Mouse (Mus musculus) heart, adult 2 months (tissue): ENCODE results near the gene Sf3b3. TPM values are rescaled to one million over a fixed set of nuclear protein-coding genes. Genes with fewer than 3 reads are reported as not detected.

ENCODE experiments used
- DNase-seq, 2 experiments: peaks; one replicate each; pipeline ENCODE4 v3.0.0; 2021
- H3K27ac ChIP-seq: fragments of 200-600 bp; 2 replicates; pipeline ENCODE4 v1.8.1; 2022
- H3K27me3 ChIP-seq: fragments of 200-500 bp; 2 replicates; pipeline ENCODE4 v1.6.1; 2012; ENCODE audit warnings: mild to moderate bottlenecking, low read length, inconsistent platforms, mixed read lengths; ENCODE audit not compliant: control insufficient read depth, insufficient read depth
- H3K36me3 ChIP-seq: fragments of 200-500 bp; 2 replicates; pipeline ENCODE4 v1.6.1; 2012; ENCODE audit warnings: low read length, inconsistent platforms; ENCODE audit not compliant: control insufficient read depth, insufficient read depth
- H3K4me1 ChIP-seq: fragments of 200-500 bp; 2 replicates; pipeline ENCODE4 v1.6.1; 2011; ENCODE audit warnings: low read length; ENCODE audit not compliant: control insufficient read depth, insufficient read depth
- H3K4me3 ChIP-seq: fragments of 200-600 bp; 2 replicates; pipeline ENCODE4 v1.8.1; 2022
- H3K79me2 ChIP-seq: fragments of 200-500 bp; replicated peaks from 2 replicates; pipeline ENCODE4 v1.6.1; 2012; ENCODE audit warnings: mild to moderate bottlenecking, inconsistent platforms, low read length, moderate library complexity, mixed read lengths; ENCODE audit not compliant: control insufficient read depth, insufficient read depth
- H3K9ac ChIP-seq: fragments of 200-500 bp; 2 replicates; pipeline ENCODE4 v1.6.1; 2012; ENCODE audit warnings: low read depth, mild to moderate bottlenecking, control low read depth, inconsistent platforms, low read length, mixed read lengths
- CTCF ChIP-seq: fragments of 200-600 bp; IDR thresholded peaks from 2 replicates; pipeline ENCODE4 v1.8.1; 2022; ENCODE audit warnings: antibody characterized with exemption, mild to moderate bottlenecking, moderate library complexity
- EP300 ChIP-seq: fragments of 200-500 bp; IDR thresholded peaks from 2 replicates; pipeline ENCODE4 v1.6.1; 2011; ENCODE audit warnings: low read depth, low read length, control low read depth; ENCODE audit not compliant: insufficient read depth
- POLR2A ChIP-seq: fragments of 200-500 bp; IDR thresholded peaks from 2 replicates; pipeline ENCODE4 v1.6.1; 2011; ENCODE audit warnings: mild to moderate bottlenecking, low read depth, low read length, control low read depth; ENCODE audit not compliant: insufficient read depth
- WGBS: fragments of 180-500 bp; shearing (Covaris S2); methylation state at CpG from one replicate; pipeline ENCODE4 v1.1.7; 2018; 5-methylcytosine and 5-hydroxymethylcytosine counted together
- intact Hi-C: fragments of 180-260 bp; cut with DNase I; formaldehyde crosslinking; loops from one replicate; pipeline ENCODE4 v1.15.1; 2025
- polyA plus RNA-seq: library from polyadenylated mRNA; depleted of rRNA; stranded (reverse); fragments of >200 nt; gene quantifications from 2 replicates; pipeline ENCODE4 v1.2.3, GENCODE M21; 2012
- total RNA-seq, 2 experiments: library from RNA; stranded (reverse); gene quantifications; 2 replicates each; pipeline ENCODE4 v1.2.3; 2021

The Sf3b3 gene
- total and polyA plus RNA-seq, 3 experiments, result 19.2 to 39.7 (median 38.3) TPM

GRCm38 (mm10) chr8:110812349-110813080 is 34.1 kb downstream of the Sf3b3 start:
- Histone ChIP-seq H3K79me2 (no peaks in the 10 kb centered on the region), H3K4me1 (peaks cover 7% of the 10 kb centered on the region), H3K27ac (no peak overlapping the region), H3K36me3 (peaks cover 13% of the 10 kb centered on the region), H3K4me3 (no peak overlapping the region), H3K27me3 (no peaks in the 10 kb centered on the region), H3K9ac (no peak overlapping the region)
- DNase-seq, result no peak
- TF ChIP-seq POLR2A (no peak), CTCF (no peak), EP300 (no peak)
- intact Hi-C loops, result loop anchor here (10.0 kb wide), 1 partner anchor 168 kb away; no protein-coding TSS in a partner anchor
- 92% methylated on average over 7 of the region's 7 CpGs for WGBS

- intact Hi-C loops, result loop anchor here (10.0 kb wide), 1 partner anchor 167 kb away; no protein-coding TSS in a partner anchor
- Histone ChIP-seq H3K27me3 (no peaks in the 10 kb centered on the region), H3K79me2 (no peaks in the 10 kb centered on the region), H3K36me3 (peaks cover 10% of the 10 kb centered on the region), H3K9ac (no peak overlapping the region), H3K27ac (no peak overlapping the region), H3K4me3 (no peak overlapping the region), H3K4me1 (peaks cover 7% of the 10 kb centered on the region)
- no peak for DNase-seq
- WGBS, result 62% methylated on average over 7 of the region's 7 CpGs
- TF ChIP-seq POLR2A (no peak), CTCF (no peak), EP300 (no peak)
Observed at GRCm38 (mm10) chr8:110811793-110812192, 34.8 kb downstream of the Sf3b3 start.

GRCm38 (mm10) chr8:110811116-110811515 is 35.5 kb downstream of the Sf3b3 start:
- TF ChIP-seq POLR2A (no peak), EP300 (no peak), CTCF (no peak)
- H3K27me3 ChIP-seq, result no peaks in the 10 kb centered on the region
- H3K4me3 ChIP-seq, result no peak overlapping the region
- no peak overlapping the region for H3K27ac ChIP-seq
- DNase-seq, result no peak
- no peak overlapping the region for H3K9ac ChIP-seq
- no peaks in the 10 kb centered on the region for H3K79me2 ChIP-seq
- peaks cover 10% of the 10 kb centered on the region for H3K36me3 ChIP-seq
- 83% methylated on average over 3 of the region's 3 CpGs for WGBS
- intact Hi-C loops, result loop anchor here (10.0 kb wide), 1 partner anchor 166 kb away; no protein-coding TSS in a partner anchor
- peaks cover 7% of the 10 kb centered on the region for H3K4me1 ChIP-seq

GRCm38 (mm10) chr8:110810481-110811065 is 36.0 kb downstream of the Sf3b3 start:
- H3K27me3 ChIP-seq, result no peaks in the 10 kb centered on the region
- peaks cover 10% of the 10 kb centered on the region for H3K36me3 ChIP-seq
- no peak for DNase-seq
- no peak overlapping the region for H3K27ac ChIP-seq
- peaks cover 7% of the 10 kb centered on the region for H3K4me1 ChIP-seq
- WGBS, result 79% methylated on average over 7 of the region's 7 CpGs
- no peaks in the 10 kb centered on the region for H3K79me2 ChIP-seq
- TF ChIP-seq CTCF (no peak), POLR2A (no peak), EP300 (no peak)
- intact Hi-C loops, result loop anchor here (10.0 kb wide), 1 partner anchor 166 kb away; no protein-coding TSS in a partner anchor
- H3K4me3 ChIP-seq, result no peak overlapping the region
- no peak overlapping the region for H3K9ac ChIP-seq

- Histone ChIP-seq H3K79me2 (no peaks in the 10 kb centered on the region), H3K4me3 (no peak overlapping the region), H3K9ac (no peak overlapping the region), H3K27me3 (no peaks in the 10 kb centered on the region), H3K27ac (no peak overlapping the region; the same call in 1 of the 2 replicates), H3K4me1 (peaks cover 7% of the 10 kb centered on the region), H3K36me3 (peaks cover 9% of the 10 kb centered on the region)
- WGBS, result 17% methylated on average over 2 of the region's 2 CpGs
- no peak for DNase-seq
- no peak for TF ChIP-seq CTCF
- TF ChIP-seq EP300, result no peak
- TF ChIP-seq POLR2A, result no peak
- intact Hi-C loops, result loop anchor here (10.0 kb wide), 1 partner anchor 165 kb away; no protein-coding TSS in a partner anchor
Observed at GRCm38 (mm10) chr8:110809831-110810230, 36.8 kb downstream of the Sf3b3 start.
